8 mouse cellular contexts compared by ENCODE assay signal in the genomic region with DNA sequence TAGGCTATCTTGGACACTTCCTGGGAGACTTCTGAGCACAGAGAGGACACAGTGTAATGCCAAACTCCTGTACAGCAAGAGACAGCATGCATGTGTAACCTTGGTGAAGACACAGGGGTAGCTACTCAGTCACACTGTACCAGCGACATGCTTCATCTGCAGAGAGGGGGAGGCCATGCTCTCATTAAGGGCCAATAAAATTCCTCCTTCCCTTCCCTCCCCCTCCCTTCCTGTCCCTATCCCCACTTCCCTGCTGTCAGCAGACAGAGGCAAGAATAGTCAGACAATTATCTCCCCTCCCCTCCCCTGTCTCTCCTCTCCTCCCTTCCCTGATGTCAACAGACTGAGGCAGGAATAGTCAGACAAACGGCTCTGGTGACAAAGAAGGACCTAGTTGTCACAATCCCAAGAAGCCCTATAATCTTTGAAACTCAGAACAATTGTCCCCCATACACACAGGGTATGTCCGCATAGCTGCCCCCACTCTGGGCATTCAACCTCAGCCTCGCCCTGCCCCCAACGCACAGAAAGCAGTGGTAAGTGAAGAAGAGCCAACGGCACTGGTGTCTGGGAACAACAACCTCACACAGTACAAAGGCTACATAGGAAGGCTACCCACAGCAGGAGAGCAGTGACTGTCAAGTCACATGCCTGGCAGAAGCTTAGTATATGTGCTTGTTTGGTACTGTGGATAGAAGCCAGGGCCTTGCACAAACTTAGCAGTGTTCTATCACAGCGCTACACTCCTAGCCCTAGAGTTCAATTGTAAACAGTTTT. TPM values are rescaled to one million over a fixed set of nuclear protein-coding genes. Genes with fewer than 3 reads are reported as not detected.
DNase-seq lines count a peak whose midpoint lies in the region; ATAC-seq and TF ChIP-seq lines count a peak whose summit lies in the region.

No protein-coding gene starts in this region.

- peak overlapping the region; percentile 78 for H3K27ac ChIP-seq in forebrain, embryonic 10.5 days
- H3K27ac ChIP-seq in intestine, postnatal 0 days (ENCODE audit: low read depth, low read length), result peak overlapping the region; percentile 60; the same call in 1 of the 2 replicates
- peak overlapping the region; percentile 86 for H3K27ac ChIP-seq in midbrain, embryonic 13.5 days

- peak; percentile 46 for ATAC-seq in CD4-positive, CD25-positive, alpha-beta regulatory T cell, adult 4 months
- ATAC-seq in intestine, postnatal 0 days, result no peak
- ATAC-seq in midbrain, embryonic 13.5 days, result peak; percentile 88

- DNase-seq in cerebellum, postnatal 25 days, result peak; percentile 53 to 57
- DNase-seq in cerebellum, adult 9-10 months, result no peak
- DNase-seq in forebrain, embryonic 10.5 days (ENCODE audit: extremely low spot score, low spot score), result no peak
- DNase-seq in urinary bladder, postnatal 4 days (ENCODE audit: low spot score in 2 of 2), result no peak
- no peak for DNase-seq in right cerebral cortex, postnatal 10 days (ENCODE audit: low spot score in 2 of 2)

- H3K9ac ChIP-seq in intestine, postnatal 0 days (ENCODE audit: low read depth, low read length), result no peak overlapping the region
- H3K9ac ChIP-seq in midbrain, embryonic 13.5 days (replicated peaks), result peak overlapping the region; percentile 44

- 22% methylated on average over 7 of the region's 7 CpGs for WGBS in forebrain, embryonic 10.5 days
- 34% methylated on average over 7 of the region's 7 CpGs for WGBS in intestine, postnatal 0 days
- WGBS in midbrain, embryonic 13.5 days, result 14% methylated on average over 7 of the region's 7 CpGs

- no peaks in the 10 kb centered on the region for H3K27me3 ChIP-seq in forebrain, embryonic 10.5 days (ENCODE audit: poor library complexity, severe bottlenecking)
- no peaks in the 10 kb centered on the region for H3K27me3 ChIP-seq in intestine, postnatal 0 days (replicated peaks; ENCODE audit: control insufficient read depth, insufficient read depth, low read length)
- no peaks in the 10 kb centered on the region for H3K27me3 ChIP-seq in midbrain, embryonic 13.5 days

- no peaks in the 10 kb centered on the region for H3K36me3 ChIP-seq in forebrain, embryonic 10.5 days (replicated peaks)
- no peaks in the 10 kb centered on the region for H3K36me3 ChIP-seq in intestine, postnatal 0 days (ENCODE audit: control insufficient read depth, insufficient read depth)
- no peaks in the 10 kb centered on the region for H3K36me3 ChIP-seq in midbrain, embryonic 13.5 days

- TF ChIP-seq CTCF in intestine, postnatal 0 days (IDR thresholded peaks at IDR 0.05; ENCODE audit: low read depth), result no peak

- H3K4me1 ChIP-seq in forebrain, embryonic 10.5 days, result peaks cover 41% of the 10 kb centered on the region
- no peaks in the 10 kb centered on the region for H3K4me1 ChIP-seq in intestine, postnatal 0 days (replicated peaks; ENCODE audit: control insufficient read depth, insufficient read depth, low read length)
- peaks cover 47% of the 10 kb centered on the region for H3K4me1 ChIP-seq in midbrain, embryonic 13.5 days (replicated peaks)

- no peak overlapping the region for H3K4me3 ChIP-seq in forebrain, embryonic 10.5 days
- H3K4me3 ChIP-seq in intestine, postnatal 0 days (ENCODE audit: low read depth, low read length), result no peak overlapping the region
- no peak overlapping the region for H3K4me3 ChIP-seq in midbrain, embryonic 13.5 days (replicated peaks)

- 0 out of 2 replicates have a peak overlapping the region, but pooled peaks have one; percentile 17 for H3K4me2 ChIP-seq in intestine, postnatal 0 days (replicated peaks; ENCODE audit: low read depth)
- H3K4me2 ChIP-seq in midbrain, embryonic 13.5 days (replicated peaks), result peak overlapping the region; percentile 19

- no peaks in the 10 kb centered on the region for H3K9me3 ChIP-seq in forebrain, embryonic 10.5 days
- H3K9me3 ChIP-seq in intestine, postnatal 0 days (ENCODE audit: control insufficient read depth), result no peaks in the 10 kb centered on the region
- no peaks in the 10 kb centered on the region for H3K9me3 ChIP-seq in midbrain, embryonic 13.5 days

RNA-seq across cellular contexts. Expression of gene Rasa3, which starts 28.8 kb away (rescaled TPM):
- 100 to 1,000 TPM in 1 of 2 experiments, 10 to 100 TPM in 1; 77.3 to 195 TPM for polyA plus RNA-seq in CD4-positive, CD25-positive, alpha-beta regulatory T cell, adult 4 months (2017; shearing (Covaris generic))
- 24.8 and 27.2 TPM in 2 replicates for polyA plus RNA-seq in forebrain, embryonic 10.5 days (2016; fragmentation: Nextera tagmentation; extraction: Ambion mirVana)
- polyA plus RNA-seq in intestine, postnatal 0 days (2015; fragmentation: Nextera tagmentation; extraction: Ambion mirVana), result 9.8 and 9.9 TPM in 2 replicates
- 20.6 and 21.7 TPM in 2 replicates for polyA plus RNA-seq in midbrain, embryonic 13.5 days (2015; fragmentation: Nextera tagmentation; extraction: Ambion mirVana)

RNA-seq across cellular contexts. Expression of gene Cfap97d2, which starts 57.1 kb away (rescaled TPM):
- not detected for polyA plus RNA-seq in CD4-positive, CD25-positive, alpha-beta regulatory T cell, adult 4 months (2017; shearing (Covaris generic))
- 1.4 and 2.0 TPM in 2 replicates for polyA plus RNA-seq in forebrain, embryonic 10.5 days (2016; fragmentation: Nextera tagmentation; extraction: Ambion mirVana)
- not detected in 2 replicates for polyA plus RNA-seq in intestine, postnatal 0 days (2015; fragmentation: Nextera tagmentation; extraction: Ambion mirVana)
- 2.2 and 3.1 TPM in 2 replicates for polyA plus RNA-seq in midbrain, embryonic 13.5 days (2015; fragmentation: Nextera tagmentation; extraction: Ambion mirVana)

Comparison
In these comparisons a context has a peak if more than half of its experiments do, and no peak if none do; other contexts are left out.
1. DNase-seq: peak in cerebellum, postnatal 25 days (2 of 2); none in cerebellum, adult 9-10 months (single experiment), forebrain, embryonic 10.5 days (single experiment), urinary bladder, postnatal 4 days (0 of 2) and right cerebral cortex, postnatal 10 days (0 of 2).
2. Peak in every context shown above with its lines, with median percentiles within 50 percentile points of each other: H3K27ac ChIP-seq.